Mouse (Mus musculus): ENCODE data around the gene Nat14. TPM values are rescaled to one million over a fixed set of nuclear protein-coding genes. Genes with fewer than 3 reads are reported as not detected.

The Nat14 gene
- polyA plus RNA-seq, 1 experiment from 2014 or later = 5.4 TPM

GRCm38 (mm10) chr7:4902404-4902803 is 19.4 kb upstream of the Nat14 start:
- Histone ChIP-seq H3K4me2 (replicated peaks) (no peak overlapping the region), H3K4me3 (no peak overlapping the region), H3K27ac (no peak overlapping the region), H3K9ac (no peak overlapping the region), H3K4me1 (no peaks in the 10 kb centered on the region), H3K27me3 (peaks cover 19% of the 10 kb centered on the region), H3K36me3 (no peaks in the 10 kb centered on the region), H3K9me3 (0 out of 2 replicates have a peak, but pooled peaks cover 4% of the 10 kb centered on the region)
- 78% methylated on average over 9 of the region's 9 CpGs for WGBS
- no peak for ATAC-seq (ENCODE audit: insufficient number of reproducible peaks, insufficient read depth, low FRiP score, low TSS enrichment)

- no peaks in the 10 kb centered on the region for H3K9me3 ChIP-seq
- WGBS = 60% methylated on average over 9 of the region's 10 CpGs
- no peak within 1 kb of the TSS for H3K9ac ChIP-seq
- H3K4me2 ChIP-seq (replicated peaks) = no peak within 1 kb of the TSS
- H3K27ac ChIP-seq = no peak within 1 kb of the TSS
- no peak for ATAC-seq (ENCODE audit: insufficient number of reproducible peaks, insufficient read depth, low FRiP score, low TSS enrichment)
- no peaks in the 10 kb centered on the region for H3K4me1 ChIP-seq
- H3K4me3 ChIP-seq = no peak within 1 kb of the TSS
- no peaks in the 10 kb centered on the region for H3K27me3 ChIP-seq
- H3K36me3 ChIP-seq = no peaks in the 10 kb centered on the region
These were observed 15.3 kb upstream of the Nat14 start, which contains the start of gene Gm36210 for GRCm38 (mm10) chr7:4906466-4906950. Gm36210 (minus strand) TSS chr7:4906516.

GRCm38 (mm10) chr7:4911561-4911960 is 10.3 kb upstream of the Nat14 start:
- Histone ChIP-seq H3K4me1 (peaks cover 7% of the 10 kb centered on the region), H3K27ac (no peak overlapping the region), H3K27me3 (no peaks in the 10 kb centered on the region), H3K4me3 (no peak overlapping the region), H3K36me3 (no peaks in the 10 kb centered on the region), H3K9ac (no peak overlapping the region), H3K9me3 (no peaks in the 10 kb centered on the region), H3K4me2 (replicated peaks) (no peak overlapping the region)
- ATAC-seq (ENCODE audit: insufficient number of reproducible peaks, insufficient read depth, low FRiP score, low TSS enrichment) = no peak
- 32% methylated on average over 9 of the region's 9 CpGs for WGBS

GRCm38 (mm10) chr7:4912248-4912647 is 9.6 kb upstream of the Nat14 start:
- WGBS = 60% methylated on average over 5 of the region's 5 CpGs
- Histone ChIP-seq H3K4me2 (replicated peaks) (no peak overlapping the region), H3K4me3 (no peak overlapping the region), H3K27ac (no peak overlapping the region), H3K4me1 (peaks cover 14% of the 10 kb centered on the region), H3K36me3 (0 out of 2 replicates have a peak, but pooled peaks cover 1% of the 10 kb centered on the region), H3K27me3 (no peaks in the 10 kb centered on the region), H3K9me3 (no peaks in the 10 kb centered on the region), H3K9ac (no peak overlapping the region)
- no peak for ATAC-seq (ENCODE audit: insufficient number of reproducible peaks, insufficient read depth, low FRiP score, low TSS enrichment)

GRCm38 (mm10) chr7:4915007-4915665 is 6.7 kb upstream of the Nat14 start, which contains the start of gene Zfp628:
Zfp628 (plus strand) TSS chr7:4915217.
- H3K4me1 ChIP-seq = peaks cover 16% of the 10 kb centered on the region
- H3K4me2 ChIP-seq (replicated peaks) = peak within 1 kb of the TSS; percentile 81
- peak; percentile 83 for ATAC-seq (ENCODE audit: insufficient number of reproducible peaks, insufficient read depth, low FRiP score, low TSS enrichment)
- peaks cover 29% of the 10 kb centered on the region for H3K36me3 ChIP-seq
- peak within 1 kb of the TSS; percentile 97 for H3K27ac ChIP-seq
- under 1% methylated on average over 52 of the region's 56 CpGs for WGBS
- no peaks in the 10 kb centered on the region for H3K9me3 ChIP-seq
- peak within 1 kb of the TSS; percentile 65 for H3K4me3 ChIP-seq
- no peaks in the 10 kb centered on the region for H3K27me3 ChIP-seq
- H3K9ac ChIP-seq = peak within 1 kb of the TSS; percentile 83

- H3K4me2 ChIP-seq (replicated peaks) = peak overlapping the region; percentile 81
- peaks cover 16% of the 10 kb centered on the region for H3K4me1 ChIP-seq
- peak overlapping the region; percentile 97 for H3K27ac ChIP-seq
- peak overlapping the region; percentile 65 for H3K4me3 ChIP-seq
- no peak for ATAC-seq (ENCODE audit: insufficient number of reproducible peaks, insufficient read depth, low FRiP score, low TSS enrichment)
- no peaks in the 10 kb centered on the region for H3K27me3 ChIP-seq
- WGBS = 21% methylated on average over 14 of the region's 14 CpGs
- H3K36me3 ChIP-seq = peaks cover 36% of the 10 kb centered on the region
- H3K9me3 ChIP-seq = no peaks in the 10 kb centered on the region
- H3K9ac ChIP-seq = peak overlapping the region; percentile 83
These were observed 6.0 kb upstream of the Nat14 start for GRCm38 (mm10) chr7:4915669-4916416.

- no peak overlapping the region for H3K27ac ChIP-seq
- peaks cover 30% of the 10 kb centered on the region for H3K4me1 ChIP-seq
- H3K4me2 ChIP-seq (replicated peaks) = no peak overlapping the region
- H3K9ac ChIP-seq = no peak overlapping the region
- H3K36me3 ChIP-seq = peaks cover 43% of the 10 kb centered on the region
- no peaks in the 10 kb centered on the region for H3K9me3 ChIP-seq
- H3K4me3 ChIP-seq = no peak overlapping the region
- ATAC-seq (ENCODE audit: insufficient number of reproducible peaks, insufficient read depth, low FRiP score, low TSS enrichment) = no peak
- no peaks in the 10 kb centered on the region for H3K27me3 ChIP-seq
- 88% methylated on average over 2 of the region's 2 CpGs for WGBS
These were observed 4.3 kb upstream of the Nat14 start for GRCm38 (mm10) chr7:4917494-4917893.

GRCm38 (mm10) chr7:4918681-4919080 is 3.1 kb upstream of the Nat14 start:
- H3K36me3 ChIP-seq = peaks cover 43% of the 10 kb centered on the region
- H3K4me2 ChIP-seq (replicated peaks) = no peak overlapping the region
- ATAC-seq (ENCODE audit: insufficient number of reproducible peaks, insufficient read depth, low FRiP score, low TSS enrichment) = no peak
- H3K9ac ChIP-seq = no peak overlapping the region
- H3K4me3 ChIP-seq = no peak overlapping the region
- peaks cover 42% of the 10 kb centered on the region for H3K4me1 ChIP-seq
- H3K27ac ChIP-seq = no peak overlapping the region
- H3K27me3 ChIP-seq = no peaks in the 10 kb centered on the region
- no peaks in the 10 kb centered on the region for H3K9me3 ChIP-seq
- WGBS = 95% methylated on average over 15 of the region's 15 CpGs

- H3K4me1 ChIP-seq = peaks cover 47% of the 10 kb centered on the region
- peaks cover 43% of the 10 kb centered on the region for H3K36me3 ChIP-seq
- H3K4me2 ChIP-seq (replicated peaks) = no peak overlapping the region
- H3K9me3 ChIP-seq = no peaks in the 10 kb centered on the region
- no peak overlapping the region for H3K9ac ChIP-seq
- H3K4me3 ChIP-seq = no peak overlapping the region
- no peak overlapping the region for H3K27ac ChIP-seq
- no peaks in the 10 kb centered on the region for H3K27me3 ChIP-seq
- 80% methylated on average over 21 of the region's 21 CpGs for WGBS
- ATAC-seq (ENCODE audit: insufficient number of reproducible peaks, insufficient read depth, low FRiP score, low TSS enrichment) = no peak
These were observed 2.7 kb upstream of the Nat14 start for GRCm38 (mm10) chr7:4919096-4919495.

- H3K27me3 ChIP-seq = no peaks in the 10 kb centered on the region
- 89% methylated on average over 21 of the region's 21 CpGs for WGBS
- H3K4me3 ChIP-seq = no peak overlapping the region
- no peak overlapping the region for H3K9ac ChIP-seq
- H3K4me1 ChIP-seq = peaks cover 55% of the 10 kb centered on the region
- H3K27ac ChIP-seq = no peak overlapping the region
- ATAC-seq (ENCODE audit: insufficient number of reproducible peaks, insufficient read depth, low FRiP score, low TSS enrichment) = no peak
- peaks cover 43% of the 10 kb centered on the region for H3K36me3 ChIP-seq
- no peak overlapping the region for H3K4me2 ChIP-seq (replicated peaks)
- no peaks in the 10 kb centered on the region for H3K9me3 ChIP-seq
These were observed 1.9 kb upstream of the Nat14 start for GRCm38 (mm10) chr7:4919971-4920370.

- Histone ChIP-seq H3K4me1 (peaks cover 61% of the 10 kb centered on the region), H3K9ac (0 out of 2 replicates have a peak overlapping the region, but pooled peaks have one; percentile 36), H3K27ac (peak overlapping the region; percentile 92; the same call in 1 of the 2 replicates), H3K27me3 (no peaks in the 10 kb centered on the region), H3K9me3 (no peaks in the 10 kb centered on the region), H3K4me2 (replicated peaks) (no peak overlapping the region), H3K36me3 (peaks cover 43% of the 10 kb centered on the region), H3K4me3 (no peak overlapping the region)
- WGBS = 91% methylated on average over 19 of the region's 19 CpGs
- no peak for ATAC-seq (ENCODE audit: insufficient number of reproducible peaks, insufficient read depth, low FRiP score, low TSS enrichment)
These were observed 1.3 kb upstream of the Nat14 start for GRCm38 (mm10) chr7:4920496-4920895.

Data from embryonic facial prominence, embryonic 12.5 days (tissue).